Mouse (Mus musculus) hindbrain, embryonic 11.5 days (tissue): ENCODE results near the gene Bcl2l10. TPM values are rescaled to one million over a fixed set of nuclear protein-coding genes. Genes with fewer than 3 reads are reported as not detected.

Experiments used
- ATAC-seq: fragments of 200-750 bp; cut with Nextera tagmentation; 2 replicates; pipeline ENCODE4 v1.8.0; 2017; ENCODE audit warnings: mild to moderate bottlenecking, moderate TSS enrichment, moderate library complexity; ENCODE audit not compliant: low FRiP score
- DNase-seq: peaks from one replicate; pipeline ENCODE4 v3.0.0-alpha.2; 2015; ENCODE audit warnings: low spot score
- H3K27ac ChIP-seq: fragments of 300-500 bp; sonication (generic); 2 replicates; pipeline ENCODE4 v1.5.1; 2014; ENCODE audit warnings: mild to moderate bottlenecking, low read depth, low read length
- H3K27me3 ChIP-seq: fragments of 300-500 bp; sonication (generic); 2 replicates; pipeline ENCODE4 v1.6.1; 2014; ENCODE audit warnings: mild to moderate bottlenecking, low read length, moderate library complexity, mixed read lengths; ENCODE audit not compliant: control insufficient read depth, insufficient read depth
- H3K36me3 ChIP-seq: fragments of 300-500 bp; sonication (generic); 2 replicates; pipeline ENCODE4 v1.6.1; 2014; ENCODE audit warnings: mild to moderate bottlenecking, low read length, moderate library complexity, mixed read lengths; ENCODE audit not compliant: control insufficient read depth, insufficient read depth
- H3K4me1 ChIP-seq: fragments of 300-500 bp; sonication (generic); replicated peaks from 2 replicates; pipeline ENCODE4 v1.6.1; 2014; ENCODE audit warnings: low read length, mixed read lengths; ENCODE audit not compliant: control insufficient read depth, insufficient read depth
- H3K4me2 ChIP-seq: fragments of 300-500 bp; sonication (generic); replicated peaks from 2 replicates; pipeline ENCODE4 v1.6.1; 2014; ENCODE audit warnings: mild to moderate bottlenecking, low read depth, low read length
- H3K4me3 ChIP-seq: fragments of 300-500 bp; sonication (generic); 2 replicates; pipeline ENCODE4 v1.5.1; 2014; ENCODE audit warnings: low read depth, low read length
- H3K9ac ChIP-seq: fragments of 300-500 bp; sonication (generic); 2 replicates; pipeline ENCODE4 v1.6.1; 2014; ENCODE audit warnings: low read depth, low read length
- H3K9me3 ChIP-seq: fragments of 300-500 bp; sonication (generic); 2 replicates; pipeline ENCODE4 v1.6.1; 2016; ENCODE audit warnings: low read length; ENCODE audit not compliant: control insufficient read depth
- WGBS: fragments of 180-500 bp; shearing (Covaris S2); extraction: QIAGEN DNeasy Blood & Tissue Kit; methylation state at CpG from one replicate; pipeline ENCODE4 v1.1.7; 2014; 5-methylcytosine and 5-hydroxymethylcytosine counted together
- polyA plus RNA-seq: library from polyadenylated mRNA; unstranded; fragments of >200 nt; fragmentation: Nextera tagmentation; extraction: Ambion mirVana; gene quantifications from 2 replicates; pipeline ENCODE4 v1.2.1, GENCODE M21; 2014

Bcl2l10 gene
- not detected in 2 replicates for polyA plus RNA-seq

GRCm38 (mm10) chr9:75347458-75347857 lies at the start of gene Bcl2l10:
Gene Bcl2l10 (plus strand): TSS chr9:75347758.
- H3K4me2 ChIP-seq = no peak within 1 kb of the TSS
- no peaks in the 10 kb centered on the region for H3K36me3 ChIP-seq
- no peaks in the 10 kb centered on the region for H3K27me3 ChIP-seq
- H3K9me3 ChIP-seq = no peaks in the 10 kb centered on the region
- ATAC-seq (no peak), DNase-seq (no peak)
- WGBS = 92% methylated on average over 5 of the region's 5 CpGs
- H3K4me3 ChIP-seq = no peak within 1 kb of the TSS
- H3K27ac ChIP-seq = no peak within 1 kb of the TSS
- no peaks in the 10 kb centered on the region for H3K4me1 ChIP-seq
- H3K9ac ChIP-seq = no peak within 1 kb of the TSS

- WGBS = 85% methylated on average over 2 of the region's 2 CpGs
- no peak overlapping the region for H3K9ac ChIP-seq
- no peaks in the 10 kb centered on the region for H3K4me1 ChIP-seq
- H3K36me3 ChIP-seq = no peaks in the 10 kb centered on the region
- no peaks in the 10 kb centered on the region for H3K27me3 ChIP-seq
- ATAC-seq (no peak), DNase-seq (no peak)
- H3K4me2 ChIP-seq = no peak overlapping the region
- no peaks in the 10 kb centered on the region for H3K9me3 ChIP-seq
- no peak overlapping the region for H3K27ac ChIP-seq
- H3K4me3 ChIP-seq = no peak overlapping the region
Observed at GRCm38 (mm10) chr9:75299342-75299741, 48.2 kb upstream of the Bcl2l10 start.

- Histone ChIP-seq H3K27ac (no peak overlapping the region), H3K4me1 (no peaks in the 10 kb centered on the region), H3K9me3 (no peaks in the 10 kb centered on the region), H3K4me3 (no peak overlapping the region), H3K9ac (no peak overlapping the region), H3K4me2 (no peak overlapping the region), H3K27me3 (no peaks in the 10 kb centered on the region), H3K36me3 (no peaks in the 10 kb centered on the region)
- DNase-seq (no peak), ATAC-seq (no peak)
- 81% methylated on average over 2 of the region's 2 CpGs for WGBS
Observed at GRCm38 (mm10) chr9:75303033-75303432, 44.5 kb upstream of the Bcl2l10 start.

DNA sequence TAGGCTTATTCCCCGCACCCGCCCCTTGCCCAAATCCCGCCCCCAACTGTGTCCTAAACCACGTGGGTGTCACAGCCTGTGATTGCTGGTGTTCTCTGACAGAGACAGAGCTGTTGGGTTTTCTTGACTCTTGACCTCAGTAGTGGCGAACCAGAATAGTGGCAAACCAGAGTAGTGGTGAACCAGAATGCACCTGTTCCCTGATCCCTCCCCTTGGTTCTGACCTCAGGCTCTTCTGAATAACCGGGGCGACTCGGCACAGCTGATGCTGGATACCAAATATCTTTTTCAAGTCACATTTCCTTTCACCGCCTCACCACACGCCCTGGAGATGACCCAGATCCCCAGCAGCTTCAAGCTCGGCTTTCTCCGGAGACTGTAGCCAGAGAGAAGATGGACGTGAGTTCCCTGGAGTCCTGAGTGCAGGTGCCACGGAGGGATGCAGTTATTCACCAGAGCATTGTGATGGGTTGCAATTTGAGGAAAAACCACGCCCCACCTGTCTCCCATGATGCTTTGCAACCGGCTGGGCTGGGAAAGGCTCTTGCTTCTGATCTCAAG lies 43.8 kb upstream of the Bcl2l10 start:
- no peak overlapping the region for H3K9ac ChIP-seq
- WGBS = 34% methylated on average over 16 of the region's 16 CpGs
- H3K36me3 ChIP-seq = no peaks in the 10 kb centered on the region
- no peaks in the 10 kb centered on the region for H3K27me3 ChIP-seq
- H3K9me3 ChIP-seq = no peaks in the 10 kb centered on the region
- ATAC-seq = no peak
- peak; percentile 21 for DNase-seq
- no peak overlapping the region for H3K4me3 ChIP-seq
- 0 out of 2 replicates have a peak overlapping the region, but pooled peaks have one; percentile 1 for H3K4me2 ChIP-seq
- H3K27ac ChIP-seq = no peak overlapping the region
- no peaks in the 10 kb centered on the region for H3K4me1 ChIP-seq

GRCm38 (mm10) chr9:75304286-75304685 lies 43.3 kb upstream of the Bcl2l10 start:
- no peak overlapping the region for H3K9ac ChIP-seq
- WGBS = 38% methylated on average over 7 of the region's 7 CpGs
- H3K9me3 ChIP-seq = no peaks in the 10 kb centered on the region

DNA sequence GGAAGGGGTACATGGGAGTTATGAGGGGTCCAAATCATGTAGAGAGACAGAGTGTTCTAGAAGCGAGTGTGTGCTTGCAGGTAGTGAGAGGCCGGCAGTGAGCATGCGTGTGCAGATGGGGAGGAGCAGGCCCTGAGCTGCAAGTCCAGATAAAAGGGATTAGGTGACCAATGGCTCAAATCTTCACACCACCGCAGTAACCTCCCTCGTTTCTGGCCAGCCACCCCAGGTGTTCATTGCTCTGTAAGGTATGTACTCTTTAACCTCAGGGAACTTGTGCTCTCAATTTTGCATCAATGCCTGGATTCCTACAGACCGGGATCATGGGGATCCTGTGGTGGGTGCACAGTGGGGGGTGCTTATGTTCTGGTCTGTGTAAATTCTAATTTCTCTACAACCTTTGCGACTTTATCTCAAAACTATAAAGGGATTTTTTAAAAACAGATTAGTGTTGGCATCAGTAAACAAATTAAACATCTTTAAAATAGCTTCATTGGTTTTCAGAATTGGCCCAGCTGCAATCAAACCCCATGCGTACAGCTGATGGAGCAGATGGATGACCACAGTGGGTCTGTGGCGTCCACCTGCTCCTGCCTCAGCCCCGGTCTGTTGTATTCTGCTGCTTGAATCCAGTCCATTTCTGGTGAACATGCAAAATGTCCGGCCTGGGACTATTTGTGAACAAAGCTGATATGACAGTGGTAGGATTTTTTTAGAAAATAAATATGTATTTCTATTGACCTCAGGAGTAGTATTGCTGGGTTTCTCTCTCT lies 41.2 kb upstream of the Bcl2l10 start, which contains the start of gene Gnb5:
Gene Gnb5 (plus strand): TSS at position 163 of the 773 bp plus-strand sequence.
- DNase-seq = no peak
- Histone ChIP-seq H3K27ac (no peak within 1 kb of the TSS), H3K4me3 (no peak within 1 kb of the TSS), H3K36me3 (no peaks in the 10 kb centered on the region), H3K9me3 (no peaks in the 10 kb centered on the region), H3K4me2 (no peak within 1 kb of the TSS), H3K9ac (no peak within 1 kb of the TSS), H3K27me3 (no peaks in the 10 kb centered on the region), H3K4me1 (no peaks in the 10 kb centered on the region)
- 76% methylated on average over 11 of the region's 11 CpGs for WGBS
- no peak for ATAC-seq

More at GRCm38 (mm10) chr9:75304286-75304685, 43.3 kb upstream of the Bcl2l10 start:
- Histone ChIP-seq H3K36me3 (no peaks in the 10 kb centered on the region), H3K4me1 (no peaks in the 10 kb centered on the region), H3K4me2 (no peak overlapping the region), H3K4me3 (no peak overlapping the region), H3K27me3 (no peaks in the 10 kb centered on the region), H3K27ac (no peak overlapping the region)
- DNase-seq = no peak
- no peak for ATAC-seq

DNA sequence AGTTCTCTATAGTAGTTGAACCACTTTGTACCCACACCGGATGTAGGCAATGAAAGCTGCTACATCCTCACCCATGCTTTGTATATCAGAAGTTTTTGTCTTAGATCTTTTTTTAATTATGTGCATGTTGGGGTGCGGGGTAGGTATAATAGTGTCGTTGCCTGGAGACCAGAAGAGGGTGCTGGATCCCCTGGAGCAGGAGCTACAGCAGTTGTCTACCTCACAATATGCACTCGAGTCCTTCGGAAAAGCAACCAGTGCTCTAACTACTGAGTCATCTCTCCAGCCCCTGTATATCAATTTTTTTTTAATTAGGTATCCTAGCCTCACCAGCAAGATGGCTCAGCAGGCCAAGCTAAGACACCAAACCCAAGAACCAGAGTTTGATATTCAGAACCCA lies 40.5 kb upstream of the Bcl2l10 start:
- Histone ChIP-seq H3K36me3 (no peaks in the 10 kb centered on the region), H3K4me2 (no peak overlapping the region), H3K4me3 (no peak overlapping the region), H3K9ac (no peak overlapping the region), H3K9me3 (no peaks in the 10 kb centered on the region), H3K27me3 (no peaks in the 10 kb centered on the region), H3K27ac (no peak overlapping the region), H3K4me1 (no peaks in the 10 kb centered on the region)
- DNase-seq (no peak), ATAC-seq (no peak)
- 82% methylated on average over 5 of the region's 5 CpGs for WGBS

DNA sequence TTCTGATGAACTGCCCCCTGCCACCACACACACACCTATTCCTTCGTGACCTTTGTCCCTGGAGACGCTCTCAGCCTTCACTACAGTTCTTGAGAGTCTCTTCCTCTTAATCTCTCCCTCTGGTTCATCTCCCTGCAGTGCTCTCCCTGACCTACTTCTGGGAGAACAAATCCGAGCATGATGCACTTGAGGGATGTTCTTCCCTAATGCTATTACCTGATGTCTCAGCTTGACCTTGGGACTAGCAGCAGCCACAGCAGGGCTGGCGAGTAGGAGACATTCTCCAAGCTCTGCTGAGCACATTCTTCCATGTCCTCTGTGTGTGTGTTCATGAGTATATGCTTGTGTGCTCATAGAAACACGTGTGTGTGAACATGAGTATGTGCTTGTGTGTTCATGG lies 38.9 kb upstream of the Bcl2l10 start:
- H3K27ac ChIP-seq = no peak overlapping the region
- no peak overlapping the region for H3K9ac ChIP-seq
- H3K4me2 ChIP-seq = no peak overlapping the region
- H3K36me3 ChIP-seq = no peaks in the 10 kb centered on the region
- no peaks in the 10 kb centered on the region for H3K27me3 ChIP-seq
- ATAC-seq (no peak), DNase-seq (no peak)
- H3K9me3 ChIP-seq = no peaks in the 10 kb centered on the region
- H3K4me1 ChIP-seq = no peaks in the 10 kb centered on the region
- H3K4me3 ChIP-seq = no peak overlapping the region
- WGBS = 68% methylated on average over 5 of the region's 5 CpGs

DNA sequence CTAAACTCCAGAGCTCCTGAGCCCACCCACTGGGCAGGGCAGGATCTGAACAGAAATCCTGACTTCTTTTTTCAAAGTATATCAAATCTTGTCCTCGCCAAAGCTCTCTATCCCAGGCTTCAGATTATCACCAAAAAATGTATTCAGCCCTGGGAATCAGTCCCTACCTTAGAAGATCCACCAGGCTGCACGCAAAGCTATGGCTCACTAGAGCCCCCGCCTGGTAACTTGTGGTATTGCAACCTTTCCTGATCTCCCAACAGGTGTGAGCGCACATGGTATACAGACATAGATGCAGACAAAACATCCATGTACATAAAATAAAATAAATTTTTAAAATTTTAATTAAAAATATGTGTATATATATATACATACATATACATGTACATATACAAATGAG lies 35.5 kb upstream of the Bcl2l10 start:
- H3K4me3 ChIP-seq = no peak overlapping the region
- WGBS = 20% methylated on average over 4 of the region's 4 CpGs
- ATAC-seq = no peak

More for the DNA sequence above, 35.5 kb upstream of the Bcl2l10 start:
- no peak overlapping the region for H3K9ac ChIP-seq
- no peaks in the 10 kb centered on the region for H3K27me3 ChIP-seq
- peak; percentile 92 for DNase-seq
- no peaks in the 10 kb centered on the region for H3K9me3 ChIP-seq
- H3K27ac ChIP-seq = no peak overlapping the region
- no peaks in the 10 kb centered on the region for H3K36me3 ChIP-seq
- H3K4me2 ChIP-seq = no peak overlapping the region
- peaks cover 6% of the 10 kb centered on the region for H3K4me1 ChIP-seq
